In genomic region chr11:63168551-63169258, GRCm38 (mm10) we compare ENCODE assay signal across 10 mouse cellular contexts. TPM values are rescaled to one million over a fixed set of nuclear protein-coding genes. Genes with fewer than 3 reads are reported as not detected.
DNase-seq lines count a peak whose midpoint lies in the region; ATAC-seq and TF ChIP-seq lines count a peak whose summit lies in the region.
"Had no signal": no experiment of that assay in that cellular context is flagged by ENCODE, and none has a peak within 500 bp of the region (broad histone marks: within the 10 kb centered on the region; RNA-seq: fewer than 3 reads in every experiment).

No protein-coding gene starts in this region.

- no peaks in the 10 kb centered on the region for H3K36me3 ChIP-seq in embryonic facial prominence, embryonic 10.5 days (replicated peaks)
- no peaks in the 10 kb centered on the region for H3K36me3 ChIP-seq in stomach, postnatal 0 days (ENCODE audit: control insufficient read depth, insufficient read depth, low read length)

- no peak overlapping the region for H3K4me2 ChIP-seq in stomach, postnatal 0 days (replicated peaks; ENCODE audit: low read depth)
- H3K4me2 ChIP-seq: forebrain, embryonic 13.5 days had no signal

- TF ChIP-seq CTCF in left cerebral cortex, adult 2 months (IDR thresholded peaks at IDR 0.05): peak; percentile 3; the same call in 1 of the 2 replicates
- peak; percentile 28; the same call in 1 of the 2 replicates for TF ChIP-seq CTCF in stomach, postnatal 0 days (IDR thresholded peaks at IDR 0.05; ENCODE audit: low read depth)

- H3K27me3 ChIP-seq in embryonic facial prominence, embryonic 10.5 days (replicated peaks; ENCODE audit: low read depth, poor library complexity, severe bottlenecking): no peaks in the 10 kb centered on the region
- H3K27me3 ChIP-seq in stomach, postnatal 0 days (ENCODE audit: control insufficient read depth, insufficient read depth, low read length): no peaks in the 10 kb centered on the region
- H3K27me3 ChIP-seq: forebrain, embryonic 13.5 days had no signal

- WGBS in embryonic facial prominence, embryonic 10.5 days: 42% methylated on average over 9 of the region's 9 CpGs
- 18% methylated on average over 9 of the region's 9 CpGs for WGBS in stomach, postnatal 0 days

- no peak for TF ChIP-seq EP300 in stomach, postnatal 0 days (optimal IDR thresholded peaks at IDR 0.05)

- intact Hi-C loops in left cerebral cortex, adult 2 months (cut with DNase I): no loop called here
- intact Hi-C loops in left cerebral cortex, postnatal 4 days (cut with DNase I): no loop called here
- intact Hi-C loops in left cerebral cortex, postnatal 10 days (cut with DNase I): no loop called here

- ATAC-seq in stomach, postnatal 0 days (ENCODE audit: low FRiP score, low TSS enrichment): no peak
- ATAC-seq: forebrain, embryonic 13.5 days had no signal

- H3K9ac ChIP-seq in stomach, postnatal 0 days (ENCODE audit: low read length): no peak overlapping the region
- H3K9ac ChIP-seq: forebrain, embryonic 13.5 days had no signal

- H3K9me3 ChIP-seq in embryonic facial prominence, embryonic 10.5 days: no peaks in the 10 kb centered on the region
- no peaks in the 10 kb centered on the region for H3K9me3 ChIP-seq in stomach, postnatal 0 days (ENCODE audit: control insufficient read depth, low read length)
- H3K9me3 ChIP-seq: forebrain, embryonic 13.5 days had no signal

- H3K27ac ChIP-seq in left cerebral cortex, adult 2 months: no peak overlapping the region
- no peak overlapping the region for H3K27ac ChIP-seq in embryonic facial prominence, embryonic 10.5 days (replicated peaks)
- H3K27ac ChIP-seq in stomach, postnatal 0 days (replicated peaks): no peak overlapping the region
- H3K27ac ChIP-seq: forebrain, embryonic 13.5 days had no signal

- DNase-seq in left cerebral cortex, adult 2 months (ENCODE audit: extremely low spot score in 1 of 2, low spot score in 2 of 2): no peak
- no peak for DNase-seq in left cerebral cortex, postnatal 4 days
- DNase-seq in embryonic facial prominence, embryonic 10.5 days (ENCODE audit: low spot score): peak; percentile 17
- DNase-seq in kidney, postnatal 14 days: peak; percentile 52
- DNase-seq in stomach, postnatal 0 days (ENCODE audit: low spot score): no peak
- no peak for DNase-seq in left cerebral cortex, postnatal 10 days (ENCODE audit: extremely low spot score in 1 of 2, low spot score in 2 of 2)
- no peak for DNase-seq in thymus, postnatal 36 days

- peaks cover 8% of the 10 kb centered on the region for H3K4me1 ChIP-seq in embryonic facial prominence, embryonic 10.5 days
- no peaks in the 10 kb centered on the region for H3K4me1 ChIP-seq in stomach, postnatal 0 days (replicated peaks; ENCODE audit: control insufficient read depth, insufficient read depth)
- H3K4me1 ChIP-seq: forebrain, embryonic 13.5 days had no signal

- no peak overlapping the region for H3K4me3 ChIP-seq in left cerebral cortex, adult 2 months
- H3K4me3 ChIP-seq in embryonic facial prominence, embryonic 10.5 days: no peak overlapping the region
- H3K4me3 ChIP-seq in stomach, postnatal 0 days (ENCODE audit: low read depth, low read length): no peak overlapping the region
- H3K4me3 ChIP-seq: forebrain, embryonic 13.5 days had no signal

RNA-seq across cellular contexts. Expression of gene Pmp22, which starts 39.9 kb away (rescaled TPM):
- total RNA-seq in left cerebral cortex, adult 2 months (2021): 10 to 100 TPM; 25.7 to 27.5 TPM
- 10 to 100 TPM; 16.9 to 17.2 TPM for total RNA-seq in left cerebral cortex, postnatal 4 days (2021)
- polyA plus RNA-seq in embryonic facial prominence, embryonic 10.5 days (2016; fragmentation: Nextera tagmentation; extraction: Ambion mirVana): 30.0 and 33.5 TPM in 2 replicates
- 96.7 and 102 TPM in 2 replicates for polyA plus RNA-seq in stomach, postnatal 0 days (2015; fragmentation: Nextera tagmentation; extraction: Ambion mirVana)
- total RNA-seq in left cerebral cortex, postnatal 10 days (2021): 10 to 100 TPM; 18.2 to 21.3 TPM
- total RNA-seq: megakaryocyte progenitor cell, adult 5-6 weeks; neutrophil, adult 5-6 weeks had no signal

Comparison
In these comparisons a context has a peak if more than half of its experiments do, and no peak if none do; other contexts are left out.
1. DNase-seq: peak in embryonic facial prominence, embryonic 10.5 days (single experiment) and kidney, postnatal 14 days (single experiment); none in left cerebral cortex, adult 2 months (0 of 2), left cerebral cortex, postnatal 4 days (single experiment), stomach, postnatal 0 days (single experiment), left cerebral cortex, postnatal 10 days (0 of 2) and thymus, postnatal 36 days (0 of 2).